Mouse (Mus musculus) limb, embryonic 10.5 days (tissue): Measurements from ENCODE around the gene Nrg3. TPM values are rescaled to one million over a fixed set of nuclear protein-coding genes. Genes with fewer than 3 reads are reported as not detected.

Experiments used
- DNase-seq: peaks from one replicate; pipeline ENCODE4 v3.0.0-alpha.2; 2017; ENCODE audit warnings: low spot score
- H3K27ac ChIP-seq: fragments of 300-500 bp; sonication (generic); 2 replicates; pipeline ENCODE4 v1.5.1; 2016; ENCODE audit warnings: mild to moderate bottlenecking
- H3K27me3 ChIP-seq: fragments of 300-500 bp; sonication (generic); 2 replicates; pipeline ENCODE4 v1.6.1; 2016; ENCODE audit warnings: low read depth, mild to moderate bottlenecking; ENCODE audit not compliant: poor library complexity, severe bottlenecking
- H3K36me3 ChIP-seq: fragments of 300-500 bp; sonication (generic); 2 replicates; pipeline ENCODE4 v1.6.1; 2016; ENCODE audit warnings: mild to moderate bottlenecking, moderate library complexity
- H3K4me1 ChIP-seq: fragments of 300-500 bp; sonication (generic); 2 replicates; pipeline ENCODE4 v1.6.1; 2016
- H3K4me3 ChIP-seq: fragments of 300-500 bp; sonication (generic); 2 replicates; pipeline ENCODE4 v1.5.1; 2016; ENCODE audit warnings: mild to moderate bottlenecking, moderate library complexity
- H3K9me3 ChIP-seq: fragments of 300-500 bp; sonication (generic); replicated peaks from 2 replicates; pipeline ENCODE4 v1.6.1; 2016; ENCODE audit warnings: mild to moderate bottlenecking
- WGBS: fragments of 180-500 bp; shearing (Covaris S2); methylation state at CpG from one replicate; pipeline ENCODE4 v1.1.7; 2016; 5-methylcytosine and 5-hydroxymethylcytosine counted together
- polyA plus RNA-seq: library from polyadenylated mRNA; unstranded; fragments of >200 nt; fragmentation: Nextera tagmentation; extraction: Ambion mirVana; gene quantifications from 2 replicates; pipeline ENCODE4 v1.2.1, GENCODE M21; 2016

Nrg3 gene
- polyA plus RNA-seq, 1 experiment from 2014 or later = not detected

DNA sequence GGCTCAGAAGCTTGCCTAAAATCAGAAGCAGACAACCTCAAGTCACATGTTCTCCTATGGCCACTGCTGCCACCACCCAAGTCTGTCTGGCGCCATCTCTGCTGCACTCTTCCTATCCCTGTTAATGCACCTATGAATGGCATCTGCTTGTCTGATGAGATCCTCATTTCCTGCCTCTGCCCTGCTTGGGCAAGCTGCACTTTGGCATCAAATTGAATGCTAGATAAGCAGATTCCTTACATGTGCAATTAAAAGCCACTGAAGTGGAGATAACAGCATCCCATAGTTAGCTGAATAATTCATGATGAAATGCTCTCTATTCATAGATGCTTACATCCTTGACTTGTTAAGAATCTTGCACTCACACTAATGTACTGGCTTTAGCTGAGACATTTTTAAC is 648.0 kb downstream of the Nrg3 start:
- H3K4me1 ChIP-seq = no peaks in the 10 kb centered on the region
- WGBS = 96% methylated on average over 1 of the region's 1 CpGs
- no peak for DNase-seq
- H3K27me3 ChIP-seq = no peaks in the 10 kb centered on the region
- no peaks in the 10 kb centered on the region for H3K9me3 ChIP-seq
- H3K4me3 ChIP-seq = no peak overlapping the region
- H3K27ac ChIP-seq = no peak overlapping the region
- no peaks in the 10 kb centered on the region for H3K36me3 ChIP-seq

DNA sequence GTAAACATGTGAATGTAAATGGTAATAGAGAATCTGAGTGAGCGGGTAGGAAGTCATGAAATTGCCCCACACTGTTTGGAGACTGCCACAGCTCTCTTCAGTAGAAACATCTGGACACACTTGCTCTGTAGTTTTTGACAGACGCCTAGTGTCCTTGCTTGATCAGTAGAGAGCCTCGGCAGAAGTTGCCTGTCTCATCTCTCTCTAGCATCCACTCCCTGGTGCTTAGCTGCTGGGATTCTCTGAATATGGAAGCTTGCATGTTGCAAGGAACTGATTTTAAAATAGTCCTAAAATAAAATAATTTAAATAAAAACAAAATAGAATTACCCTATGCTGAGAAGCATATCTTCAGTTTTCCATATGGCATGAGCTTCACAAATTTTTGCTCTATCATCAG is 675.9 kb downstream of the Nrg3 start:
- no peak for DNase-seq
- Histone ChIP-seq H3K4me3 (no peak overlapping the region), H3K27ac (no peak overlapping the region), H3K36me3 (no peaks in the 10 kb centered on the region), H3K4me1 (no peaks in the 10 kb centered on the region), H3K27me3 (no peaks in the 10 kb centered on the region), H3K9me3 (no peaks in the 10 kb centered on the region)
- 92% methylated on average over 3 of the region's 3 CpGs for WGBS

DNA sequence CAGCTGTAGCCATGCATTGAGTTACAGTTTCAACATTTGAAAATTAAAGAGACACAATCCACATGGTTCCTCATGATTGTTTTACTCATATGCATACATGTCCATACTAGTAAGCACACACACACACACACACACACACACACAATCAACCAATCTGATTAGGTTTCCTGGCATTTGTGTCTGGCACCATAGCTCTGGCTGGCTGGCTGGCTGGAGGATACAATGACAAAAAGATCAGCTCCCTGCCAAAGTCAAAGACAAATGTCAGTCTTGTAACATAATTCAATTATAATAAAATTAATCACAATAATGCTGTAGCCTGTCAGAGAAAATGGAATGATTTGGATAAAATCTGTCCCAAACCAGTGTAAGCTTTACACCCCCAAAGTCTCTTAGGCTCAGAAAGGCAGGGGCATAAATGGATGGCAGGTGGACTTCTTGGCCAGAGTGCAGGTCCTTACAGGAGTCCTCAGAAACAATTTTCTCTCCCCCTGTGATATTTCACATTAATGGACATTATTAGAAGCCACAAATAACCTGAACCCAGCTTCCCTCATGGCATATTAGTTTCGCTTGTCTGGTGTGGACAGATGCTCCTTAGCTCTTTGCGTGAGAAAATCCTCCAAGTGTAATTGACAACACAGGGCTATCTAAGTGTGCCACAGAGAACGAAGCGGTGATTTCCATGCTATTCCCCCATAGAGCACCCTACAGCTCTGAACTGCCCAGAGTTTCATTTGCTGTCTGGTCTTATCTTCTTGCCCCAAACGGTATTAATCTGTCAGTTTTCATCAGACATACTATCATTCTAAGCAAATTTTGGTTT is 697.4 kb downstream of the Nrg3 start:
- Histone ChIP-seq H3K27ac (no peak overlapping the region), H3K9me3 (no peaks in the 10 kb centered on the region), H3K4me1 (no peaks in the 10 kb centered on the region), H3K27me3 (no peaks in the 10 kb centered on the region), H3K36me3 (no peaks in the 10 kb centered on the region), H3K4me3 (no peak overlapping the region)
- 86% methylated on average over 5 of the region's 5 CpGs for WGBS
- no peak for DNase-seq

DNA sequence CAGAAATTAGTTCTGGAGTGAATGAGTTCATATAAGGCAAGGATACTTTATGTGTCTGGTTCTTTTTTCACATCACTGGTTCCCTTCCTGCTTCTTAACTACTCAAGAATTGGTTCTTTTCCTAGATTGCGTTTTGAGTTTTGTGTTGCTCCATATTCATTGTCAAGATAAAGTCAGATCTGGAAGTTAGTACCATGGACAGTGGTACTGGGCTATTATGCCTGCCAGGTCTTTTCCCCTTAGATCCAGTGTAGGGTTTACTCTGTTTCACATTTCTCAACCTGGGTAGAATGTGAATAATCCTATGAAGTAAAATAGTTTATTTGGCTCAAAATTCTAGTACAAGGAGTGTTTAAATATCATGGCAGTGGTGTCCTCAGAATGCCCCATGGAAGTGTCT is 698.1 kb downstream of the Nrg3 start:
- DNase-seq = no peak
- no peaks in the 10 kb centered on the region for H3K27me3 ChIP-seq
- 54% methylated on average over 1 of the region's 1 CpGs for WGBS
- no peaks in the 10 kb centered on the region for H3K4me1 ChIP-seq
- H3K9me3 ChIP-seq = no peaks in the 10 kb centered on the region
- no peak overlapping the region for H3K4me3 ChIP-seq
- no peak overlapping the region for H3K27ac ChIP-seq
- H3K36me3 ChIP-seq = no peaks in the 10 kb centered on the region

DNA sequence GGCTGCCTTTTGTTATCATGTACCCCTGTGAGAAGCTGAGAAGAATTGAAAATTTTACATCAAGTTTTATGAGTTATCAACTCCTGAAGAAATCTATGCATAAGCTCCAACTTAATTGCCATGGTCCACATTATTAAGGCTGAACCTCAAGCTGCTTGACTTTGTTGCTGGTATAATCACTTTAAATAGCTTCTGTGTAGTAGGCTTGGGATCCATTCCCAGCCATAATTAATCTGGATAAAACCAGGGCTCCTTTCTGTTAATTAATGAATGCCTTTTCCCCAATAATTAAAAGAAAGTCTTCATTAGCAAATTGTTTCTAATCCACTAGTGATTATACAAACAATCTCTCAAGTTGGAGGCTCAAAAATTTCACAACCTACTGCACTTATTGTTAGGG is 742.4 kb downstream of the Nrg3 start:
- H3K27ac ChIP-seq = no peak overlapping the region
- DNase-seq = no peak
- H3K4me1 ChIP-seq = no peaks in the 10 kb centered on the region
- no peaks in the 10 kb centered on the region for H3K36me3 ChIP-seq
- no peak overlapping the region for H3K4me3 ChIP-seq
- no peaks in the 10 kb centered on the region for H3K9me3 ChIP-seq
- no peaks in the 10 kb centered on the region for H3K27me3 ChIP-seq

DNA sequence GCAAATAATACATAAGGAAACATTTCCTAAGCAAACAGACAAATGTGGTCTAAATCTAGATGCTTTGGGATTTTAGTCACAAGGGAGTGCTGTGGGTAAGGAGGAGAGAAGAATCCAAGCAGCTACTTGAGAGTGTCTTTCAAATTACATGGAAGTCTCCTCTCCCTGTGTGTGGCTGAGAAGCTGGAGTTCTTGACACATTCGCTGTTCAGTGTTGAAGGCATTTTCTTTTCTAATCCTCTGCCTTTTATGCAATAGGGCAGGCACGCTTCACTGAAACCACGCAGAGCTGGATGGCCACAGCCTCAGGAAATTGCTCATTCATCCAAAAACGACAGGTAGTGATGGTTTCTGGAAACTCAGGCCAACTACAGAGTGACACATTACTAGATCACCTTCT is 769.0 kb downstream of the Nrg3 start:
- H3K27me3 ChIP-seq = no peaks in the 10 kb centered on the region
- no peak overlapping the region for H3K27ac ChIP-seq
- 59% methylated on average over 4 of the region's 4 CpGs for WGBS
- H3K36me3 ChIP-seq = no peaks in the 10 kb centered on the region
- no peaks in the 10 kb centered on the region for H3K4me1 ChIP-seq
- no peaks in the 10 kb centered on the region for H3K9me3 ChIP-seq
- H3K4me3 ChIP-seq = no peak overlapping the region
- no peak for DNase-seq

DNA sequence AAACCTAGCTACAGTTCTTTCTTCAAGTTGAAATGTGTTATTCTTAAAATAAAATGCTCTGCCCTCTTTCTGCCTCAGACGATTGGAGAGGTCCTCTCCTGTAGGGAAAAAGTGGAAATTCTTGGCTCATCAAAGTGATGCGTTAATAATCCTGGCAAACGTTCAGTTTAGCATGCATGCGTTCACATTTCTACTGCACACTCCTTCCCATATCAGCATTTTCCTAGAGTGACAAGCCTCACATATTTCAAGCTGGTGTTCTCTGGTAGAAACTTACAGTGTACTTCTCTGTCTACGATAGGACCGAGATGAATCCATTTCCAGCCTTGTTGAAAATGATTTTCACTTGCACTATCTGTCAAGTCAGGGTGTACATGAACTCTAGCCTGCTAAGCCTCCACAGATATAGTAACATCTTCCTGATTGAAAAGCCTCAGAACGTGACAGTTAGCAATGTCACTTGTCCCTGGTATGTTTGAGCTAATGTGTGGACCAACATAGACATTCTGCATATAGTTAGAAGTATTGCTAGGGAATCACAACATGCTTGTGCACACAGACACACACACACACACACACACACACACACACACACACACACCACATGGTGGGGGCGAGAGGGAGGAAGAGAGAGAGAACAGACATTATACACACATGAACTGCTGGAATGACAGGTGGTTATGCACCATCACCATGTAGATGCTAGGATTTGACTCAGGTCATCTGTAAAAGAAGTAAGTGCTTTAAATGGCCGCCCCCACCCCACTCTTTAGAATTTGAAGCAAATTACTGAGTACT is 770.1 kb downstream of the Nrg3 start:
- H3K27me3 ChIP-seq = no peaks in the 10 kb centered on the region
- 89% methylated on average over 9 of the region's 9 CpGs for WGBS
- no peak overlapping the region for H3K4me3 ChIP-seq
- DNase-seq = no peak
- no peaks in the 10 kb centered on the region for H3K9me3 ChIP-seq
- H3K4me1 ChIP-seq = no peaks in the 10 kb centered on the region
- no peaks in the 10 kb centered on the region for H3K36me3 ChIP-seq
- H3K27ac ChIP-seq = no peak overlapping the region

DNA sequence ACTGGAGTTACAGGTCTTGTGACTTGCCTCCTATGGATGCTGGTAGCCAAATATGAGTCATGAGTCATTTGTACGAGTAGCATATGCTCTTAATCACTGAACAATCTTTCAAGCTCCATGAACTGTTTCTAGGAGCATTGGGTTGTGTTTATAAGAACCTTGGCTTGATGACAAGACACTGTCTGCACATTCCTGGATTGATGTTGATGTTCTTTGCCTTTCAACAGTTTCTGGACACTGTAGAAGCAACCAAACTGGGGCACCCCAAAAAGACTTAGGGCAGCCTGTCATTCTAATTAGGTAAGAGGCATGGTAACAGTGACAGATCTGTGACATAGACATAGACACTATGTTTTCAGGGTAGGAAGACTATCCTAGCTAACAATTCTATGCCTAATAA is 771.5 kb downstream of the Nrg3 start:
- WGBS = 70% methylated on average over 1 of the region's 1 CpGs

DNA sequence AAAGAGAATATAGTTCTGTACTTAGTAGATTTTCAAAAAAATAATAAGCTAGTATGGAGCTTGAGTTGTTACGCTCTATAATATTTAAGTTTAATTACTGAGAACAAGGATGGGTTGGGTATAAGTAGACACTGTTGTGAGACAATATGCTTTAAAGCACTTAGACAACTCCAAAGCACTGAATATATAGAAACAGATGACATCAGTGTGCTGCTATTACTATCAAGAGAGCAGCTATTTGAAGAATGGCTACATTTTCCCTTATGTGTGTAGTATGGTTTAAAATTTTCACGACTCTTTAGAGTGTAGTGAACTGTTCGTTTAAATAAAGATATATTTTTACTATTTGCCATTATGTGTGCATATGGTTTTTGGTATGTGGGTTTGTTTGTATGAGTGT is 771.9 kb downstream of the Nrg3 start:
- no peaks in the 10 kb centered on the region for H3K9me3 ChIP-seq
- WGBS = 93% methylated on average over 3 of the region's 3 CpGs
- H3K4me1 ChIP-seq = no peaks in the 10 kb centered on the region
- no peaks in the 10 kb centered on the region for H3K36me3 ChIP-seq
- no peak for DNase-seq
- no peak overlapping the region for H3K4me3 ChIP-seq
- H3K27me3 ChIP-seq = no peaks in the 10 kb centered on the region
- no peak overlapping the region for H3K27ac ChIP-seq

More for the DNA sequence above, 771.5 kb downstream of the Nrg3 start:
- DNase-seq = no peak
- Histone ChIP-seq H3K27ac (no peak overlapping the region), H3K36me3 (no peaks in the 10 kb centered on the region), H3K27me3 (no peaks in the 10 kb centered on the region), H3K9me3 (no peaks in the 10 kb centered on the region), H3K4me1 (no peaks in the 10 kb centered on the region), H3K4me3 (no peak overlapping the region)

DNA sequence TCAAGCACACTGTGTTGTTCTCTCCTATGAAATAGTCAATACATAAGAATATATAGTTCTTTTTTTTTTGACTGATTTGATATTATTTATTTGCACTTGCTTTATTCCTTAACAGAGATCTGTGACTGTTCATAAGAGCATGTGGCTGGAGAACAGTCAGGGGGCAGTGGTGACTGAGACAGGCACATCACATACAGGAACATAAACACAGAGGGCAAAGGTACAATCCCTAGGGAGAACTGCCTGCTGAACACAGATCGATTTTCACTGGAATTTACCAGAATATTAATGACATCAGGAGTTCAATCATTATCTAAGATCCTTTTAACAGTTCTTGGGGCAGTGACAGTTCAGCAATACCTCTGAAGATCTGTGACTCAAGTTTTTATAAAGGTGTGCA is 812.9 kb downstream of the Nrg3 start:
- H3K4me3 ChIP-seq = no peak overlapping the region
- H3K27ac ChIP-seq = no peak overlapping the region
- no peaks in the 10 kb centered on the region for H3K9me3 ChIP-seq
- H3K4me1 ChIP-seq = no peaks in the 10 kb centered on the region
- H3K27me3 ChIP-seq = no peaks in the 10 kb centered on the region
- H3K36me3 ChIP-seq = no peaks in the 10 kb centered on the region
- no peak for DNase-seq
- 58% methylated on average over 1 of the region's 1 CpGs for WGBS

DNA sequence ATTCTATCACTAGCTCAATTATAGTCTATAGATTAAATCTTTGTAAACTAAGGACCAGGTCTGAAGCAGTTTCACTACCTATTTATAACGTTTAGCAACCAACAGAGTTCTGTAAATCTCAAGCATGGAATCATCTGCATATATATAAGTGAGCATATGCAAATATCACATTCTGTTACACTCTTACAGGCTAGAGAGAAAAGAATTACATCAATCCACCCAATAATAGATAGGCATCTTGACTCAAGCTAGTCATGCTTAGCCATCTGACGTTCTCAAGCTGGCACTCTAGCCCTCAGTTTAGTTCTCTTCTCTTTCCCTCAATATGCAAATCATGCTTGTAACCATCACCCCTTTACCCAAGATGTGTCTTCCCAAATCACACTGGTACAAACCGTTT is 835.8 kb downstream of the Nrg3 start:
- Histone ChIP-seq H3K9me3 (no peaks in the 10 kb centered on the region), H3K4me3 (no peak overlapping the region), H3K27ac (no peak overlapping the region), H3K36me3 (no peaks in the 10 kb centered on the region), H3K4me1 (no peaks in the 10 kb centered on the region), H3K27me3 (no peaks in the 10 kb centered on the region)
- WGBS = 82% methylated on average over 3 of the region's 3 CpGs
- no peak for DNase-seq

DNA sequence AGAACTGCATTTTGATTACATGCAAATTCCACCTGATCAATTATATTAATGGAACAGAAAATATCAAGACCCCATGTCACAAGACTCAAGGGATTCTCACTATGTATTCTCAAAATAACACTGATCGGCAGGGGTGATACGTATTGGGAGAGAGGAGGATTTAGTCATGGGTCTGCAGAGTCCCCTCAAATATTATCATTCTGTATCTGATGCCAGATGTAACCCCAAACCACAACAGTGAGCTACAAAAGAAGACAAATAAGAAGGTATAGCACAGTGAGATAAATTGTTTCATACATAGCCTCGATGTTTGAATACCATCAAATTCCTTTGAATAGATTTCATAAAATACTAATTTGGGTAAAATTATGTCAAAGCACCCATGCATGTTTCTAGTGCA is 842.8 kb downstream of the Nrg3 start:
- Histone ChIP-seq H3K36me3 (no peaks in the 10 kb centered on the region), H3K9me3 (no peaks in the 10 kb centered on the region), H3K27ac (no peak overlapping the region), H3K4me1 (no peaks in the 10 kb centered on the region), H3K27me3 (no peaks in the 10 kb centered on the region), H3K4me3 (no peak overlapping the region)
- 94% methylated on average over 3 of the region's 3 CpGs for WGBS
- DNase-seq = no peak

DNA sequence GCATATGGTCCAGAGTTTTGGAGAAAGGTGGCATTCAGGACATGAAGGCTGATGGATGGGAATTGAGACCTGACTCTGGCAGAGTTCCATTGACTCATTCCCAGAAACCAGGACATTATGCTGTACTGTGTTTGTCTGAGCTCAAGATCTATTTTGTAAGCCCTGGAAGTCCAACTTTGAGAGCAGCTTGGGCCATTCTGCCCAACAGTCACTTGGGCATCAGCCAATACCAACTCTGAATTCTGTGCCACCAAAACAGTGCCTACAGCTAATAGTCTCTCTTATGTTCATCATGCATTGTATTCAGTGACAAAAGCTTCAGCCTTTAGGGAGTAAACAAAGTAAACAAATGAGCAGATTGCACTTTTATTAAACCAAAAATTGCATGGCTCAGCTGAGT is 843.2 kb downstream of the Nrg3 start:
- no peak for DNase-seq
- no peaks in the 10 kb centered on the region for H3K27me3 ChIP-seq
- no peaks in the 10 kb centered on the region for H3K9me3 ChIP-seq
- H3K4me3 ChIP-seq = no peak overlapping the region
- H3K36me3 ChIP-seq = no peaks in the 10 kb centered on the region
- H3K4me1 ChIP-seq = no peaks in the 10 kb centered on the region
- H3K27ac ChIP-seq = no peak overlapping the region
